Mouse (Mus musculus): ENCODE measurements around the gene Ccdc181. TPM values are rescaled to one million over a fixed set of nuclear protein-coding genes. Genes with fewer than 3 reads are reported as not detected.

Gene Ccdc181
- polyA plus RNA-seq, 1 experiment from 2014 or later: 9.4 TPM

GRCm38 (mm10) chr1:164319542-164320140 is 44.3 kb downstream of the Ccdc181 start:
- ATAC-seq (ENCODE audit: insufficient read depth, low FRiP score, low read depth): no peak
- H3K9me3 ChIP-seq: no peaks in the 10 kb centered on the region
- no peaks in the 10 kb centered on the region for H3K27me3 ChIP-seq (replicated peaks)
- no peak overlapping the region for H3K4me3 ChIP-seq (replicated peaks)
- peaks cover 6% of the 10 kb centered on the region; the same call in 1 of the 2 replicates for H3K4me1 ChIP-seq
- H3K36me3 ChIP-seq: no peaks in the 10 kb centered on the region
- 53% methylated on average over 14 of the region's 14 CpGs for WGBS
- H3K9ac ChIP-seq: no peak overlapping the region
- no peak overlapping the region for H3K4me2 ChIP-seq
- H3K27ac ChIP-seq: no peak overlapping the region

- Histone ChIP-seq H3K4me2 (no peak overlapping the region), H3K9ac (no peak overlapping the region), H3K9me3 (no peaks in the 10 kb centered on the region), H3K27me3 (replicated peaks) (no peaks in the 10 kb centered on the region), H3K4me1 (peaks cover 6% of the 10 kb centered on the region; the same call in 1 of the 2 replicates), H3K36me3 (no peaks in the 10 kb centered on the region), H3K27ac (0 out of 2 replicates have a peak overlapping the region, but pooled peaks have one; percentile 9), H3K4me3 (replicated peaks) (no peak overlapping the region)
- no peak for ATAC-seq (ENCODE audit: insufficient read depth, low FRiP score, low read depth)
- WGBS: 73% methylated on average over 5 of the region's 5 CpGs
These were observed 45.3 kb downstream of the Ccdc181 start for GRCm38 (mm10) chr1:164320731-164321130.

GRCm38 (mm10) chr1:164321408-164321807 is 46.0 kb downstream of the Ccdc181 start:
- H3K36me3 ChIP-seq: no peaks in the 10 kb centered on the region
- ATAC-seq (ENCODE audit: insufficient read depth, low FRiP score, low read depth): no peak
- 0 out of 2 replicates have a peak overlapping the region, but pooled peaks have one; percentile 9 for H3K27ac ChIP-seq
- no peaks in the 10 kb centered on the region for H3K27me3 ChIP-seq (replicated peaks)
- WGBS: 74% methylated on average over 10 of the region's 10 CpGs
- no peak overlapping the region for H3K4me3 ChIP-seq (replicated peaks)
- no peak overlapping the region for H3K9ac ChIP-seq
- H3K4me2 ChIP-seq: no peak overlapping the region
- peaks cover 6% of the 10 kb centered on the region; the same call in 1 of the 2 replicates for H3K4me1 ChIP-seq
- H3K9me3 ChIP-seq: no peaks in the 10 kb centered on the region

- Histone ChIP-seq H3K27ac (no peak overlapping the region), H3K27me3 (replicated peaks) (no peaks in the 10 kb centered on the region), H3K9me3 (no peaks in the 10 kb centered on the region), H3K4me3 (replicated peaks) (no peak overlapping the region), H3K4me2 (no peak overlapping the region), H3K36me3 (no peaks in the 10 kb centered on the region), H3K9ac (no peak overlapping the region), H3K4me1 (peaks cover 10% of the 10 kb centered on the region; the same call in 1 of the 2 replicates)
- ATAC-seq (ENCODE audit: insufficient read depth, low FRiP score, low read depth): no peak
- WGBS: 61% methylated on average over 8 of the region's 8 CpGs
These were observed 47.7 kb downstream of the Ccdc181 start for GRCm38 (mm10) chr1:164322987-164323650.

- no peak for ATAC-seq (ENCODE audit: insufficient read depth, low FRiP score, low read depth)
- no peak overlapping the region for H3K9ac ChIP-seq
- H3K9me3 ChIP-seq: no peaks in the 10 kb centered on the region
- H3K27me3 ChIP-seq (replicated peaks): no peaks in the 10 kb centered on the region
- no peak overlapping the region for H3K4me2 ChIP-seq
- no peak overlapping the region for H3K27ac ChIP-seq
- WGBS: 74% methylated on average over 4 of the region's 4 CpGs
- no peak overlapping the region for H3K4me3 ChIP-seq (replicated peaks)
- peaks cover 12% of the 10 kb centered on the region; the same call in 1 of the 2 replicates for H3K4me1 ChIP-seq
- H3K36me3 ChIP-seq: no peaks in the 10 kb centered on the region
These were observed 48.8 kb downstream of the Ccdc181 start for GRCm38 (mm10) chr1:164324221-164324620.

GRCm38 (mm10) chr1:164324878-164325277 is 49.5 kb downstream of the Ccdc181 start:
- no peak overlapping the region for H3K4me3 ChIP-seq (replicated peaks)
- no peaks in the 10 kb centered on the region for H3K27me3 ChIP-seq (replicated peaks)
- no peak for ATAC-seq (ENCODE audit: insufficient read depth, low FRiP score, low read depth)
- no peaks in the 10 kb centered on the region for H3K36me3 ChIP-seq
- H3K9ac ChIP-seq: no peak overlapping the region
- H3K4me1 ChIP-seq: peaks cover 8% of the 10 kb centered on the region; the same call in 1 of the 2 replicates
- 69% methylated on average over 2 of the region's 2 CpGs for WGBS
- no peak overlapping the region for H3K27ac ChIP-seq
- no peak overlapping the region for H3K4me2 ChIP-seq
- H3K9me3 ChIP-seq: no peaks in the 10 kb centered on the region

GRCm38 (mm10) chr1:164326600-164327155 is 51.3 kb downstream of the Ccdc181 start:
- ATAC-seq (ENCODE audit: insufficient read depth, low FRiP score, low read depth): peak; percentile 72; the same call in 1 of the 2 replicates
- no peak overlapping the region for H3K4me3 ChIP-seq (replicated peaks)
- no peaks in the 10 kb centered on the region for H3K27me3 ChIP-seq (replicated peaks)
- no peak overlapping the region for H3K27ac ChIP-seq
- H3K36me3 ChIP-seq: 0 out of 2 replicates have a peak, but pooled peaks cover 4% of the 10 kb centered on the region
- H3K4me1 ChIP-seq: peaks cover 6% of the 10 kb centered on the region; the same call in 1 of the 2 replicates
- no peak overlapping the region for H3K4me2 ChIP-seq
- H3K9ac ChIP-seq: no peak overlapping the region
- H3K9me3 ChIP-seq: no peaks in the 10 kb centered on the region
- WGBS: 50% methylated on average over 6 of the region's 6 CpGs

GRCm38 (mm10) chr1:164327764-164328163 is 52.4 kb downstream of the Ccdc181 start:
- peak overlapping the region; percentile 51; the same call in 1 of the 2 replicates for H3K27ac ChIP-seq
- H3K4me1 ChIP-seq: peaks cover 6% of the 10 kb centered on the region; the same call in 1 of the 2 replicates
- 44% methylated on average over 7 of the region's 7 CpGs for WGBS
- H3K36me3 ChIP-seq: 0 out of 2 replicates have a peak, but pooled peaks cover 4% of the 10 kb centered on the region
- H3K27me3 ChIP-seq (replicated peaks): no peaks in the 10 kb centered on the region
- no peak overlapping the region for H3K4me2 ChIP-seq
- H3K9me3 ChIP-seq: no peaks in the 10 kb centered on the region
- ATAC-seq (ENCODE audit: insufficient read depth, low FRiP score, low read depth): no peak
- no peak overlapping the region for H3K4me3 ChIP-seq (replicated peaks)
- H3K9ac ChIP-seq: no peak overlapping the region

- no peak for ATAC-seq (ENCODE audit: insufficient read depth, low FRiP score, low read depth)
- Histone ChIP-seq H3K9ac (no peak overlapping the region), H3K27ac (no peak overlapping the region), H3K4me2 (no peak overlapping the region), H3K4me3 (replicated peaks) (no peak overlapping the region), H3K27me3 (replicated peaks) (no peaks in the 10 kb centered on the region), H3K36me3 (0 out of 2 replicates have a peak, but pooled peaks cover 6% of the 10 kb centered on the region), H3K4me1 (peaks cover 3% of the 10 kb centered on the region; the same call in 1 of the 2 replicates), H3K9me3 (no peaks in the 10 kb centered on the region)
- 89% methylated on average over 11 of the region's 11 CpGs for WGBS
These were observed 57.2 kb downstream of the Ccdc181 start for GRCm38 (mm10) chr1:164332559-164332958.

- Histone ChIP-seq H3K9ac (no peak overlapping the region), H3K4me1 (no peaks in the 10 kb centered on the region), H3K27ac (no peak overlapping the region), H3K36me3 (0 out of 2 replicates have a peak, but pooled peaks cover 6% of the 10 kb centered on the region), H3K4me2 (no peak overlapping the region), H3K27me3 (replicated peaks) (no peaks in the 10 kb centered on the region), H3K9me3 (no peaks in the 10 kb centered on the region), H3K4me3 (replicated peaks) (no peak overlapping the region)
- 90% methylated on average over 3 of the region's 3 CpGs for WGBS
- ATAC-seq (ENCODE audit: insufficient read depth, low FRiP score, low read depth): no peak
These were observed 60.0 kb downstream of the Ccdc181 start for GRCm38 (mm10) chr1:164335435-164335834.

GRCm38 (mm10) chr1:164335846-164336245 is 60.5 kb downstream of the Ccdc181 start:
- no peaks in the 10 kb centered on the region for H3K9me3 ChIP-seq
- WGBS: 78% methylated on average over 4 of the region's 4 CpGs

More at GRCm38 (mm10) chr1:164335846-164336245, 60.5 kb downstream of the Ccdc181 start:
- Histone ChIP-seq H3K27me3 (replicated peaks) (no peaks in the 10 kb centered on the region), H3K36me3 (0 out of 2 replicates have a peak, but pooled peaks cover 3% of the 10 kb centered on the region), H3K4me3 (replicated peaks) (no peak overlapping the region), H3K9ac (no peak overlapping the region), H3K4me1 (no peaks in the 10 kb centered on the region), H3K4me2 (no peak overlapping the region), H3K27ac (no peak overlapping the region)
- no peak for ATAC-seq (ENCODE audit: insufficient read depth, low FRiP score, low read depth)

Data from stomach, embryonic 15.5 days (tissue).